Mouse (Mus musculus) forebrain, postnatal 0 days (tissue): ENCODE measurements at regions not wholly inside any gene's neighbourhood (a gene's known extent, or its start where the extent isn't known, plus 50 kb on each side); places are given as distances from the start of the nearest gene placed in this dataset.
A peak's percentile ranks its signal among the peaks of the same experiment; 100 is the strongest.

Experiments used
- ATAC-seq: fragments of 200-750 bp; cut with Nextera tagmentation; 2 replicates; pipeline ENCODE4 v1.8.0; 2017; ENCODE audit warnings: mild to moderate bottlenecking, moderate library complexity
- DNase-seq: peaks from one replicate; pipeline ENCODE4 v3.0.0-alpha.2; 2015
- H3K27ac ChIP-seq: fragments of 300-500 bp; sonication (generic); 2 replicates; pipeline ENCODE4 v1.5.1; 2014; ENCODE audit warnings: low read depth, mild to moderate bottlenecking, antibody characterized with exemption, low read length, moderate library complexity, mixed read lengths
- H3K27me3 ChIP-seq: fragments of 300-500 bp; sonication (generic); 2 replicates; pipeline ENCODE4 v1.6.1; 2014; ENCODE audit warnings: mild to moderate bottlenecking, low read length, mixed read lengths; ENCODE audit not compliant: insufficient read depth
- H3K36me3 ChIP-seq: fragments of 300-500 bp; sonication (generic); 2 replicates; pipeline ENCODE4 v1.6.1; 2014; ENCODE audit warnings: mild to moderate bottlenecking, moderate library complexity; ENCODE audit not compliant: insufficient read depth
- H3K4me1 ChIP-seq: fragments of 300-500 bp; sonication (generic); 2 replicates; pipeline ENCODE4 v1.6.1; 2014; ENCODE audit warnings: antibody characterized with exemption; ENCODE audit not compliant: insufficient read depth
- H3K4me2 ChIP-seq: fragments of 300-500 bp; sonication (generic); 2 replicates; pipeline ENCODE4 v1.6.1; 2014; ENCODE audit warnings: low read depth, mild to moderate bottlenecking, moderate library complexity
- H3K4me3 ChIP-seq: fragments of 300-500 bp; sonication (generic); 2 replicates; pipeline ENCODE4 v1.5.1; 2014; ENCODE audit warnings: low read depth, low read length, mixed read lengths
- H3K9ac ChIP-seq: fragments of 300-500 bp; sonication (generic); 2 replicates; pipeline ENCODE4 v1.6.1; 2014; ENCODE audit warnings: mild to moderate bottlenecking
- H3K9me3 ChIP-seq: fragments of 300-500 bp; sonication (generic); 2 replicates; pipeline ENCODE4 v1.6.1; 2016; ENCODE audit warnings: low read length
- CTCF ChIP-seq: sonication (generic); IDR thresholded peaks from 2 replicates; pipeline ENCODE4 v1.5.1; 2016; ENCODE audit warnings: antibody characterized with exemption, control low read depth, low read depth
- WGBS: fragments of 180-500 bp; shearing (Covaris S2); extraction: QIAGEN DNeasy Blood & Tissue Kit; methylation state at CpG from one replicate; pipeline ENCODE4 v1.1.7; 2014; 5-methylcytosine and 5-hydroxymethylcytosine counted together

- no peak overlapping the region for H3K4me3 ChIP-seq
- peak overlapping the region; percentile 40; the same call in 1 of the 2 replicates for H3K27ac ChIP-seq
- H3K4me2 ChIP-seq = peak overlapping the region; percentile 32
- peaks cover 10% of the 10 kb centered on the region; the same call in 1 of the 2 replicates for H3K4me1 ChIP-seq
- DNase-seq (peak; percentile 76), ATAC-seq (peak; percentile 84)
- WGBS = 9% methylated on average over 14 of the region's 14 CpGs
- H3K9ac ChIP-seq = 0 out of 2 replicates have a peak overlapping the region, but pooled peaks have one; percentile 18
- no peaks in the 10 kb centered on the region for H3K27me3 ChIP-seq
- no peaks in the 10 kb centered on the region for H3K36me3 ChIP-seq
- TF ChIP-seq CTCF = no peak
- no peaks in the 10 kb centered on the region for H3K9me3 ChIP-seq
These were observed 362.0 kb downstream of the Sox9 start for GRCm38 (mm10) chr11:113143839-113144627.

- no peak for TF ChIP-seq CTCF
- no peak for DNase-seq
- 67% methylated on average over 4 of the region's 4 CpGs for WGBS
- Histone ChIP-seq H3K27me3 (no peaks in the 10 kb centered on the region), H3K27ac (no peak overlapping the region), H3K9ac (no peak overlapping the region), H3K9me3 (no peaks in the 10 kb centered on the region), H3K4me1 (peaks cover 8% of the 10 kb centered on the region; the same call in 1 of the 2 replicates), H3K4me2 (no peak overlapping the region), H3K36me3 (no peaks in the 10 kb centered on the region), H3K4me3 (no peak overlapping the region)
- ATAC-seq = no peak
These were observed 363.7 kb downstream of the Sox9 start for GRCm38 (mm10) chr11:113145721-113146120.

- Histone ChIP-seq H3K4me2 (no peak overlapping the region), H3K4me1 (peaks cover 8% of the 10 kb centered on the region; the same call in 1 of the 2 replicates), H3K27ac (no peak overlapping the region), H3K27me3 (no peaks in the 10 kb centered on the region), H3K36me3 (no peaks in the 10 kb centered on the region), H3K4me3 (no peak overlapping the region), H3K9me3 (no peaks in the 10 kb centered on the region), H3K9ac (no peak overlapping the region)
- TF ChIP-seq CTCF = no peak
- WGBS = 82% methylated on average over 8 of the region's 8 CpGs
- no peak for ATAC-seq
- no peak for DNase-seq
These were observed 364.7 kb downstream of the Sox9 start for GRCm38 (mm10) chr11:113146762-113147161.

GRCm38 (mm10) chr11:113147535-113148197 lies 365.6 kb downstream of the Sox9 start:
- 0 out of 2 replicates have a peak, but pooled peaks have one; percentile 12 for ATAC-seq
- H3K4me2 ChIP-seq = no peak overlapping the region
- H3K9me3 ChIP-seq = no peaks in the 10 kb centered on the region
- peak overlapping the region; percentile 29; the same call in 1 of the 2 replicates for H3K27ac ChIP-seq
- WGBS = 74% methylated on average over 17 of the region's 17 CpGs
- no peak overlapping the region for H3K9ac ChIP-seq
- no peaks in the 10 kb centered on the region for H3K36me3 ChIP-seq
- TF ChIP-seq CTCF = no peak
- H3K4me3 ChIP-seq = no peak overlapping the region
- DNase-seq = no peak
- H3K4me1 ChIP-seq = peaks cover 8% of the 10 kb centered on the region; the same call in 1 of the 2 replicates
- H3K27me3 ChIP-seq = no peaks in the 10 kb centered on the region

- peak overlapping the region; percentile 29; the same call in 1 of the 2 replicates for H3K27ac ChIP-seq
- no peak for ATAC-seq
- H3K4me3 ChIP-seq = no peak overlapping the region
- H3K9me3 ChIP-seq = no peaks in the 10 kb centered on the region
- H3K9ac ChIP-seq = no peak overlapping the region
- peaks cover 8% of the 10 kb centered on the region; the same call in 1 of the 2 replicates for H3K4me1 ChIP-seq
- no peaks in the 10 kb centered on the region for H3K36me3 ChIP-seq
- no peak overlapping the region for H3K4me2 ChIP-seq
- H3K27me3 ChIP-seq = no peaks in the 10 kb centered on the region
- 93% methylated on average over 9 of the region's 9 CpGs for WGBS
- no peak for DNase-seq
- TF ChIP-seq CTCF = no peak
These were observed 366.1 kb downstream of the Sox9 start for GRCm38 (mm10) chr11:113148198-113148537.

GRCm38 (mm10) chr11:113155515-113155914 lies 373.5 kb downstream of the Sox9 start:
- DNase-seq = no peak
- 91% methylated on average over 6 of the region's 6 CpGs for WGBS
- Histone ChIP-seq H3K9ac (no peak overlapping the region), H3K36me3 (no peaks in the 10 kb centered on the region), H3K9me3 (no peaks in the 10 kb centered on the region), H3K4me3 (no peak overlapping the region), H3K4me1 (peaks cover 4% of the 10 kb centered on the region; the same call in 1 of the 2 replicates), H3K4me2 (no peak overlapping the region), H3K27me3 (no peaks in the 10 kb centered on the region), H3K27ac (no peak overlapping the region)
- ATAC-seq = no peak
- TF ChIP-seq CTCF = no peak

- Histone ChIP-seq H3K4me3 (no peak overlapping the region), H3K4me1 (peaks cover 14% of the 10 kb centered on the region), H3K4me2 (no peak overlapping the region), H3K36me3 (no peaks in the 10 kb centered on the region), H3K27ac (no peak overlapping the region), H3K9ac (no peak overlapping the region), H3K27me3 (no peaks in the 10 kb centered on the region), H3K9me3 (no peaks in the 10 kb centered on the region)
- WGBS = 35% methylated on average over 3 of the region's 3 CpGs
- DNase-seq (no peak), ATAC-seq (no peak)
- TF ChIP-seq CTCF = no peak
These were observed 381.9 kb downstream of the Sox9 start for GRCm38 (mm10) chr11:113163941-113164340.
